Mouse (Mus musculus) spleen, embryonic (tissue): Measurements from ENCODE around the gene Hhat.

ENCODE experiments used
- CTCF ChIA-PET: fragments of 350-600 bp; sonication (Branson Sonifier 250); formaldehyde crosslinking; loops from one replicate; lab custom pipeline; 2022; lab: Charles Lee

Hhat gene

GRCm38 (mm10) chr1:192770495-192771331 lies at the start of gene Hhat:
Gene Hhat, minus strand, starts transcription at chr1:192771223.
- CTCF ChIA-PET: interaction anchor here (0.6 to 1.6 kb wide), 4 partner anchors 8 to 33 kb away, joined by 3 to 11 read pairs (median 4); no protein-coding TSS in a partner anchor

DNA sequence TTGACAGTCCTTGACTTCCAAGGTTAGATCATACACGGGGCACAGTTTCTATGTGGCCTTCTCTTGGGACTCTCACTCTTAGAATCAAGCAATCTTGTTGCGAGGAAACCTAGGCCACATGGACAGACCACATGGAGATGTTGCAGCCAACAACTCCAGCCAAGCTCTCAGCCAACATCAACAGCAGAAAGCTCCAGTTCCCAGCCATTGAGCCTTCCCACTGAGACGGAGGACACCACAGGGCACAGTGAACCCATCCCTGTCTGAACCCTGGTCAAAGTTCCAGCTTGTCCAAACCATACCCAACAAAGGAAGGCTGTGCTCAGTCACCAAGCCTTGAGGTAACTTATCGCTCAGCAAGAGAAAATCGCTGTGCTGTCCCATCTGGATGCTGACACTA lies 47.3 kb upstream of the Hhat start:
- CTCF ChIA-PET: no interaction called here

DNA sequence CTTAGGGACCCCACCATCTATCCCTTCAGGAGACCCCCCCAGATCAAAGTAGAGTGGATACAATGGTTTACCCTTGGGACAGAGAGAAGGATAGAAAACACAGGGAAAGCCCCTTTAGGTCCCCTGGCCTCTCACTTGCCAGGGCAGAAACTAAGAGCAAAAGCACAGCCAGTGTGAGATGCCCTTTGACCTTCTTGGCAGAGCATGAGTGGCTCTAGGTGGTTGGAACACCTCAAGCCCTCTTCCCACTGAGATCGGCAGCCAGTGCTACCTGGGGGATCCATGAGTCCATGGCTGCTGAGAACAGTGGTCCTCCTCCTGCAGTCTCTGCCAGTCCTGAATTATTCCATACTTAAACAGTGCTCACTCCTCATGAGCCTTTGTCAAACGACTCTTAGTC lies 44.8 kb upstream of the Hhat start:
- CTCF ChIA-PET: no interaction called here

GRCm38 (mm10) chr1:192814700-192815099 lies 43.7 kb upstream of the Hhat start:
- CTCF ChIA-PET: no interaction called here

DNA sequence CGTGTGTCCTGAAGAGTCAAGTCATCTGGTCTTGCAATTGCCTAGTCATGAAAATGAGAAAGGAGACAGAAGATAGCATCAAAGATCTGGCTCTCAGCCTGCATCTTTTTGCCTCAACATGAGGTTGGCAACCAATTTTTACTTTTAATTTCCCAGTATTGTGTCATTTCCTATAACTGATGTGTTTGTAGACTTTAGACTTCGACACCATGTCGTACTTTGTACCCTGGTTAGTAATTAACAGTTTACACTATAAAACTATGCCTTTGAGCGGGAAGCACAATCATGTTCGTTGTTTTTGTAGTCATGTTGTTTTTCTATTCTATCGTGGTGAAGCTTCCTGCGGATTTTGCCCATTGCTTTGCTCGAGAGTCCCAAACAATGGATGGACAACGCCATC lies 41.7 kb upstream of the Hhat start:
- CTCF ChIA-PET: no interaction called here

GRCm38 (mm10) chr1:192812290-192812689 lies 41.3 kb upstream of the Hhat start:
- CTCF ChIA-PET: no interaction called here

- CTCF ChIA-PET: interaction anchor here (0.6 kb wide), 1 partner anchor 1415 kb away, joined by 5 read pairs; no protein-coding TSS in a partner anchor
These were observed 35.4 kb upstream of the Hhat start for GRCm38 (mm10) chr1:192806168-192807157.

DNA sequence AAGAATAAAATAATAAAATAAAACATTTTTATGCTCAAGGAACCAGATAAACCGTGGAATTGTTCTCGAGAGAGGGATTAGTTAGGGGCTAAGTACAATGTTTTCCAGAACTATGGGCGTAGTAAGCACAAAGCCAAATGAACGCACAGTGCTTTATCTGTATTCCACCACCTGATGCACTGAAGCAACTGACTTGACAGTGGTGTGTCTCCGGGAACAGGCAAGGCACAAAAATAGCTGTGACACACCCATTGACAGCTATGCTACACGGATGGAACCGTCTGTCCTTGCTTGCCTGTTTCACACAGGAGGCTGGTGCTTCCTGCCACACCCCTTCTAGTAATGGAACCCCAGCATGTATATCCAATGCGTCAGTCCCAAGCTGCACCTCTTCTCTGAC lies 29.3 kb upstream of the Hhat start:
- CTCF ChIA-PET: no interaction called here

DNA sequence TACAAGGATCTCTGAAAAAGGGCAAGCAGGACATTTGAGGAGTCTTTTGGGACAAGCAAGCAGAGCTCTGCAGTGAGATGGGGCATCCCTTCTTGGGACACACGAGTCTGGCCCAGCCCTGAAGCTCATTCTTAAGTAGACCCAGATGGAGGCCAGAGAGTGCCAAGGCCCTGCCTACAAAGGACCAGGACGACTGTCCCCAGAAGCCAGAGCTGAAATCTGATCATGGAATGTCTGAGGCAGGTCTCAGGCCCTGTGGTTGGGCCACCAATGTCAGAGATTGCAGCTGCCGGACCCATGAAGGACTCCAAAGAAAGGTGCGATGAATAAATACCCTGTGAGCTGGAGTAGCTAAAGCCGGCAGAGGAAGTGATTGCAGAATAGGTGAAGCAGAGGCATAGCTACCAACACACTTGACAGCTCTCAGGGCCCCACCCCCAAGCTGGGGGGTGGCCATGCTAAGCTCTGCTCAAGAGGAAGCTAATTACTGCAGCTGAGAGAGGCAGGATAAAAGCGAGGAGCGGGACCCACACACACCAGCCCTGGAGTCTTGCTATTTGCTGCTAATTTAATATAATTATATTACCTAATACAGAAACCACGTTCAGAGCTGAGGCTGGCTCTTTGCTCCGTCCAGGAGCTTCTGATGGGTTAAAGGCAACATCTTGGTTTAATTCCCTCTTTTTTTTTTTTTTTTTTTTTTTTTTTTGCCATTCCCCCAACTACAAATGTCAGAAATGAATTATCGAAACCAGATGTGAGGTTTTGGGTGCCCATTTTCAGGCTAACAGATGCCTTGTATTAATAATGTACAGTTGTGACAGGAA lies 28.4 kb upstream of the Hhat start:
- CTCF ChIA-PET: interaction anchor here (0.6 to 0.7 kb wide), 2 partner anchors 33 to 265 kb away, joined by 5 to 9 read pairs; no protein-coding TSS in a partner anchor

- CTCF ChIA-PET: no interaction called here
These were observed 27.5 kb upstream of the Hhat start for GRCm38 (mm10) chr1:192798212-192799164.

DNA sequence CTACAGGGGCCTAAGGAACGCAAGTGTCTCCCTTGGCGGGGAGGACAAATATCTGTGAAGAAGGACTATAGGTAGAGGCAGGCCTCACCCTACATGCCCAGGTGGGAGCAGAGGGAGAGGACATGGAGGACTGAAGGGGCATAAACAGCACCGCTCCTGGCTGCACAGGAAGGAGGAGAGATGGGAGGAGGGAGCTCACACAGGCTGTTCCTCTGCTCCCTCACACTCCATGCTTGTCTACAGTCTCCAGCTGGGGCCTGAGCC lies 25.9 kb upstream of the Hhat start:
- CTCF ChIA-PET: no interaction called here

DNA sequence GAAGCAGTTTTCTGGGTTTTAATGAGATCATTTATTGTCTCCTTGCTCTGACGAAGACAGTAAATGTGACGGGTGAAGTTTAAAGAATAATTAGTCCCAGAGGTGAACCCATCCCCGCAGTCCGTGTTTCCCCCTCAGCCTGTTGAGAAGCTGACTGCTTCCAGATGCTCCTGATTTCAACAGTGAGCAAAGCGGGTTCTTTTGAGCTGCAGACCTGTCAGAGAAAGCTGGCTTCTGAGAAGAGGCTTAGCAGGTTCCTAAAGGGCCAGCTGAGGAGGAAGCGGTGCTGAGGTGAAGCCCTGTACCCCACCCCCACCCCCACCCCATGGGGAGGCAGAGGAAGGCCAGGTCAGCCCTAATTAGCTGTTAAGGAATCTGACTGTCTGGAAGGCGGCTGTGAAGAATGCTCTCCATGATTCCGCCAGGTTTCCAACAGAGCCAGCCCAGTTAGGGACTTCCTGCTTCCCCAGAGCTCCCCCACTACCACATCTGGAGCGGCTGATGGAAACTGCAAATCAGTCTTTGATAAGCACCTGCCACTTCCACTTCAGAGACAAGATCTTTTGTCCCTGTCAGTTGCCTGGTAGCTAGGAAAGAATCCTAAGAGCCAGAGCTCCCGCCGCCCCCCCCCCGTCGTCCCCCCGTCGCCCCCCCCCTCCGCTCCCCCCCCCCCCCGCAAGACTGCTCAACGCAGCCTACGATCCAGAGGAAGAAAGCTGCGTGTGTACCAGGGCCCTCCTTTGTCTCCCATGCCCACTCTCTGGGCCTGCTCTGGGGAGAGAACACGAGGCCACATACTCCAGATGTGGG lies 25.4 kb upstream of the Hhat start:
- CTCF ChIA-PET: no interaction called here

GRCm38 (mm10) chr1:192794957-192795745 lies 24.1 kb upstream of the Hhat start:
- CTCF ChIA-PET: no interaction called here

DNA sequence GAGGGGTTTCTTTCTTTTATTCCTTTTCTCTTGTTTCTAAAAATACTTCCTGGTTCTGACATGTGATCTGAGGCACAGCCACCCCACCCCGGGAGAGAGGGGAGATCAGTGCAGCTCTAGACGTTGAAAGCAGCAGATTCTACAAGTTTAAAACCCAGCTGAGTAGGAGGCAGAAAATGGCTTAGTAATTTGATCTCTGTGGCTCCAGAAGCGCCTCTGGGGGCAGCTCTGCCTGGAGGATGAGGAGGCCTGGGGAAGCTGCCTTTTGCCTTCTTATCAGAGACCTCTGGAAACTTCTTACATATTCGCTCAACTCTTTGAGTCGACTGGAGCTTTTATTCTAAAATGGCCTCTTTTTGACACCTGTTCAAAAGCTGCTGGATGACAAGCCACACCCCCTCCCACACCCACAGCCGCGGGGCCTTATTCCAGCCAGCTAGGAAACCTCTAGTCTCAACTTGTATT lies 20.9 kb upstream of the Hhat start:
- CTCF ChIA-PET: no interaction called here

- CTCF ChIA-PET: no interaction called here
These were observed 19.4 kb upstream of the Hhat start for GRCm38 (mm10) chr1:192790442-192790841.

GRCm38 (mm10) chr1:192789828-192790227 lies 18.8 kb upstream of the Hhat start:
- CTCF ChIA-PET: no interaction called here

DNA sequence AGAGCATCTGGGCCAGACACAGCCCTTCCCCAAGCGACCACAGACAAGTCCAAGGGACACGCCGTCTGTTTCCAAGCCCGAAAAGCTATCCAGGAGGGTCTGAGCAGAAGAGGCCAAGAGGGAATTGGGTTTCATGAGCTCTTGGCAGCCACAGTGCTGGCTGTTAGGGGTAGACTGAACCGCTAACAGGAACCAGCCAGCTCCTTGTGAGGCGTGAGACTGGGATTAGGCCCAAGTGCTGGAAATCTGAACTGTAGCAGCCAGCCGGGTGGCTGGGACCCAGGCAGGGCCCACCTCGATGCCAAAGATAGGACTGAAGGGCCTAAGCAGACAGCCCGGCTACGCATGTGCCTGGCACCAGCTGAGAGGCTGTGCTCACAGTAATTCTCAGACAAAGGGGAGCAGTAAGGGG lies 18.1 kb upstream of the Hhat start:
- CTCF ChIA-PET: no interaction called here

- CTCF ChIA-PET: no interaction called here
These were observed 15.2 kb upstream of the Hhat start for GRCm38 (mm10) chr1:192786194-192786593.
